Mouse (Mus musculus): ENCODE data around the gene Akap13. TPM values are rescaled to one million over a fixed set of nuclear protein-coding genes. Genes with fewer than 3 reads are reported as not detected.

The Akap13 gene
- polyA plus RNA-seq, 1 experiment from 2014 or later, result 46.1 TPM

DNA sequence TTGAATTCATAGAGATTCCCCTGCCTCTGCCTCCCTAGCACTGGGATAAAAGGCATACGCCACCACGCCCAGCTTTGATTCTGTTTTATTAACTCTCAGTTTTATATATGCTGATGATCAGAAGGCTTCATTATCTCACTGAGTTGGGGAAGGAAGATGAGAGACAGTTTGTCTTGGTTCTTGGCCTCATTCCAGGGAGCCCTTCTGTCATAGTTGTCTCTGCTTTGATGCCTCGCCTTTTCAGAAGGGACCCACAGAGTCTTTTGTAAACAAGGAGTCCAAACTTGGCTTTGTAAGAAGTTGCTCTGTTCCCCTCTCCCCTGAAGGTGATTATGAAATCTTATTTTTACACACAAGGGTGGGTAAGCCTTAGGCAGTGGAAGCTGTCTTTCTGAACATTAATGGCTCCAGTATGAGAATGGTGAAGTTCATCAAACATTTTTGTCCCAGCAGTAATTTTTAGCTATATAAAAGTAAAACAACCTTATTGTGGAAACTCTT is 40.7 kb downstream of the Akap13 start:
- no peak for ATAC-seq (ENCODE audit: insufficient number of reproducible peaks, low FRiP score, low TSS enrichment, low read depth)
- Histone ChIP-seq H3K9ac (no peak overlapping the region), H3K9me3 (replicated peaks) (no peaks in the 10 kb centered on the region), H3K27me3 (no peaks in the 10 kb centered on the region), H3K27ac (replicated peaks) (no peak overlapping the region), H3K4me1 (0 out of 2 replicates have a peak, but pooled peaks cover 4% of the 10 kb centered on the region), H3K36me3 (no peaks in the 10 kb centered on the region), H3K4me2 (replicated peaks) (no peak overlapping the region), H3K4me3 (replicated peaks) (no peak overlapping the region)
- 64% methylated on average over 3 of the region's 3 CpGs for WGBS

- Histone ChIP-seq H3K4me1 (no peaks in the 10 kb centered on the region), H3K36me3 (no peaks in the 10 kb centered on the region), H3K27ac (replicated peaks) (no peak overlapping the region), H3K4me3 (replicated peaks) (no peak overlapping the region), H3K9me3 (replicated peaks) (no peaks in the 10 kb centered on the region), H3K27me3 (no peaks in the 10 kb centered on the region), H3K4me2 (replicated peaks) (no peak overlapping the region), H3K9ac (no peak overlapping the region)
- no peak for ATAC-seq (ENCODE audit: insufficient number of reproducible peaks, low FRiP score, low TSS enrichment, low read depth)
- WGBS, result 46% methylated on average over 5 of the region's 5 CpGs
Observed at GRCm38 (mm10) chr7:75498627-75499026, 43.3 kb downstream of the Akap13 start.

GRCm38 (mm10) chr7:75499271-75499670 is 43.9 kb downstream of the Akap13 start:
- H3K4me3 ChIP-seq (replicated peaks), result no peak overlapping the region
- no peaks in the 10 kb centered on the region for H3K9me3 ChIP-seq (replicated peaks)
- H3K36me3 ChIP-seq, result no peaks in the 10 kb centered on the region
- no peak overlapping the region for H3K4me2 ChIP-seq (replicated peaks)
- H3K27ac ChIP-seq (replicated peaks), result no peak overlapping the region
- no peak overlapping the region for H3K9ac ChIP-seq
- WGBS, result 80% methylated on average over 7 of the region's 7 CpGs
- ATAC-seq (ENCODE audit: insufficient number of reproducible peaks, low FRiP score, low TSS enrichment, low read depth), result no peak
- no peaks in the 10 kb centered on the region for H3K4me1 ChIP-seq
- H3K27me3 ChIP-seq, result no peaks in the 10 kb centered on the region

DNA sequence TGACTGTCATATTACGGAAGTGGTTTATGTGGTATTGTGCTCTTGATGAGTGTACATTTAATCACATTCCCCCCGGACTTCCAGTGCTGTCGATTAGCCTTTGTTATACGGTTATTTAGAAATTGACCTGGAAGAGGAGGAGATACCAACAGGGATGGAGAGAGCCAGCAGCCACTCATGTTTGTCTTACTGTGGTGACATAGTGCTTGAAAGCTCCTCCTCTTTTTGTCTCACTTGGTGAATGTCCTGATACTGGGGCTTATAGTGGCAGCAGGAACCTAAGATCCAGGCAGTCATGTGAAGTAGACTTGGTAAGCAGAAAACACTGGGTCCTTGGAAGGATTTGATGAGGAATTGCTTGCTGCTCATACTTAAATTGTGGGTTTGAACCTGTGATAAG is 44.8 kb downstream of the Akap13 start:
- Histone ChIP-seq H3K9me3 (replicated peaks) (no peaks in the 10 kb centered on the region), H3K27ac (replicated peaks) (no peak overlapping the region), H3K4me2 (replicated peaks) (no peak overlapping the region), H3K36me3 (no peaks in the 10 kb centered on the region), H3K9ac (no peak overlapping the region), H3K27me3 (no peaks in the 10 kb centered on the region), H3K4me1 (no peaks in the 10 kb centered on the region), H3K4me3 (replicated peaks) (no peak overlapping the region)
- ATAC-seq (ENCODE audit: insufficient number of reproducible peaks, low FRiP score, low TSS enrichment, low read depth), result no peak
- 83% methylated on average over 4 of the region's 4 CpGs for WGBS

GRCm38 (mm10) chr7:75500793-75501192 is 45.5 kb downstream of the Akap13 start:
- H3K4me1 ChIP-seq, result peaks cover 3% of the 10 kb centered on the region; the same call in 1 of the 2 replicates
- no peak overlapping the region for H3K4me3 ChIP-seq (replicated peaks)
- ATAC-seq (ENCODE audit: insufficient number of reproducible peaks, low FRiP score, low TSS enrichment, low read depth), result no peak
- no peak overlapping the region for H3K9ac ChIP-seq
- H3K27me3 ChIP-seq, result no peaks in the 10 kb centered on the region
- WGBS, result 82% methylated on average over 4 of the region's 4 CpGs
- H3K36me3 ChIP-seq, result no peaks in the 10 kb centered on the region
- no peaks in the 10 kb centered on the region for H3K9me3 ChIP-seq (replicated peaks)
- no peak overlapping the region for H3K4me2 ChIP-seq (replicated peaks)
- H3K27ac ChIP-seq (replicated peaks), result no peak overlapping the region

DNA sequence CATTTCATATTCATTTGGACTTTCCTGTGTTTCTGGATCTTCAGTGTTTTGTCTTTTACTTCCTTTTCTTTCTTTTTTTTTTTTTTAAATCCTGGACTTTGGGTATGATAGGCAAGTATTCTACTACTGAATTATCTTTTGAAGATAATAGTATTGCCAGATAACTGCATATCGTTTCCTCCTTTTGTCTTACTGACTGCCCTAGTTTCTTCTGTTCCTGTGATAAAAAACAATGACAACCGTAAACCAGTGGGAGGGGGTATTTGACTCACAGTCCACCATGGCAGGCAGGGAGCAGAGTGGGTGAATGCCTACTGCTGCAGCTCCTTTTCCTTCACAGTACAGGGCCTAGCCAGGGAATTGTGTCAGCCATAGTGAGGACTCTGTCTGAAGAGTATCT is 49.2 kb downstream of the Akap13 start:
- Histone ChIP-seq H3K4me1 (peaks cover 12% of the 10 kb centered on the region; the same call in 1 of the 2 replicates), H3K9me3 (replicated peaks) (no peaks in the 10 kb centered on the region), H3K4me2 (replicated peaks) (no peak overlapping the region), H3K4me3 (replicated peaks) (no peak overlapping the region), H3K27ac (replicated peaks) (no peak overlapping the region), H3K36me3 (no peaks in the 10 kb centered on the region), H3K9ac (no peak overlapping the region), H3K27me3 (no peaks in the 10 kb centered on the region)
- 75% methylated on average over 2 of the region's 2 CpGs for WGBS
- ATAC-seq (ENCODE audit: insufficient number of reproducible peaks, low FRiP score, low TSS enrichment, low read depth), result no peak

DNA sequence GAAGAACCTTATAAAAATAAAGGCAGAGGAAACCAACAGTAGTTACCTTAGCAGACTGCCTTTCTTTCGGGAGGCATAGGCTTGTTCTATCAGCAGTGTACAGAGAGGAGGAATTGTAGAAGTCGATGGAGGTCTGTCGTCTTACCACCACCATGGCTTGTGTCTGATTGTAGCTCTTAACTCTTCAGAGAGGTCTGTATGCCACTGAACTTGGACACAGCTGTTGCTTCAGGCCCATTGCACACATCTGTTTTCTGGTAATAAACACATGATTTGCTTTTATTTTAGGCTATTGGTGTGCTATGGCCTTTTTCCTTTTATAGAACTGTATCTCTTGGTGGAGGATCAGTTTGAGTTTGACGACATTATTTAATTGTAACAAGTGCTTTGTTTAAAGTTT is 51.3 kb downstream of the Akap13 start:
- no peak overlapping the region for H3K4me2 ChIP-seq (replicated peaks)
- H3K27me3 ChIP-seq, result no peaks in the 10 kb centered on the region
- peaks cover 14% of the 10 kb centered on the region; the same call in 1 of the 2 replicates for H3K4me1 ChIP-seq
- WGBS, result 63% methylated on average over 4 of the region's 4 CpGs
- no peak for ATAC-seq (ENCODE audit: insufficient number of reproducible peaks, low FRiP score, low TSS enrichment, low read depth)
- peak overlapping the region; percentile 6; the same call in 1 of the 2 replicates for H3K27ac ChIP-seq (replicated peaks)
- H3K36me3 ChIP-seq, result no peaks in the 10 kb centered on the region
- H3K4me3 ChIP-seq (replicated peaks), result no peak overlapping the region
- H3K9me3 ChIP-seq (replicated peaks), result no peaks in the 10 kb centered on the region
- H3K9ac ChIP-seq, result no peak overlapping the region

DNA sequence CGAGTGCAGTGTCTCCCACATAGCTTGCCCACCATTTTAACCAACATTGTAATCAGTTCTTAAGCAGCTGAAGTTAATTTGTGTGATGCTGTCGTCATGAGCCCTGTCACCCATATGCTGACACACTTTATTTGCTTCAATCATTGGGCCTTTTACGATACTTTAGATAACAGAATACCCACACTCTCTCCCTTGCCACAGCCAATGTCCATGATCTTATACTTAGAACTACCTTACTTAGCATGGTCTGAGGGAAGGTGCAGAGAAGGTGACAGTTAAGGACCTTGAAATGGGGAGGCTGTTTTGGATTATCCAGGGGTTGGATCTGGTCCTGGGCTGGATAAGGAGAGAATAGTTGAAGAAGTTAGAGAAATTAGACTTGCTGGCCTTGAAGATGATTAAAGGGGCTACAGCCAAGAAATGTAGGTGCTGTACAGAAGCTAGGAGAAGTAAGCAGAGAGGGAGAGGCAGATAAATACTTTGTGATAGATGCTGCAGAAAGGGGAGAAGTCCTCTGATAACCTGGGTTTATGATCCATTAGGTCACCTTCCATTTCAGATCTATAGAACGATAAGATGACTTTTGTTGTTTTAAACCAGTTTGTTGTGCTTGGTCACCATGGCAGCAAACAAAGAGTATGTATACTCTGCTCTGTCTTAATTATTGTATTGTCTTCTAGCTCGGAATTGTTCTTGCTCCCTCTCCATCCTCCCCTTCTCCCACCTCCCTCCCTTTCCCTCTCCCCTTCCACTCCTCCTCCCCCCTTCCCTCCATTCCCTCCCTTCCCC is 53.9 kb downstream of the Akap13 start:
- H3K9me3 ChIP-seq (replicated peaks), result no peaks in the 10 kb centered on the region
- H3K4me1 ChIP-seq, result peaks cover 14% of the 10 kb centered on the region; the same call in 1 of the 2 replicates
- H3K9ac ChIP-seq, result no peak overlapping the region
- no peaks in the 10 kb centered on the region for H3K36me3 ChIP-seq
- no peak for ATAC-seq (ENCODE audit: insufficient number of reproducible peaks, low FRiP score, low TSS enrichment, low read depth)
- H3K4me2 ChIP-seq (replicated peaks), result no peak overlapping the region
- no peaks in the 10 kb centered on the region for H3K27me3 ChIP-seq
- 50% methylated on average over 5 of the region's 5 CpGs for WGBS
- H3K4me3 ChIP-seq (replicated peaks), result no peak overlapping the region
- H3K27ac ChIP-seq (replicated peaks), result no peak overlapping the region

- Histone ChIP-seq H3K9ac (no peak overlapping the region), H3K4me3 (replicated peaks) (no peak overlapping the region), H3K9me3 (replicated peaks) (no peaks in the 10 kb centered on the region), H3K36me3 (no peaks in the 10 kb centered on the region), H3K27ac (replicated peaks) (peak overlapping the region; percentile 58; the same call in 1 of the 2 replicates), H3K4me2 (replicated peaks) (no peak overlapping the region), H3K27me3 (no peaks in the 10 kb centered on the region), H3K4me1 (peaks cover 12% of the 10 kb centered on the region)
- no peak for ATAC-seq (ENCODE audit: insufficient number of reproducible peaks, low FRiP score, low TSS enrichment, low read depth)
- 55% methylated on average over 6 of the region's 6 CpGs for WGBS
Observed at GRCm38 (mm10) chr7:75515472-75515871, 60.1 kb downstream of the Akap13 start.

- H3K9ac ChIP-seq, result no peak overlapping the region
- H3K9me3 ChIP-seq (replicated peaks), result no peaks in the 10 kb centered on the region
- H3K27me3 ChIP-seq, result no peaks in the 10 kb centered on the region
- no peak overlapping the region for H3K27ac ChIP-seq (replicated peaks)
- 86% methylated on average over 14 of the region's 14 CpGs for WGBS
- no peaks in the 10 kb centered on the region for H3K36me3 ChIP-seq
- H3K4me3 ChIP-seq (replicated peaks), result no peak overlapping the region
- no peak for ATAC-seq (ENCODE audit: insufficient number of reproducible peaks, low FRiP score, low TSS enrichment, low read depth)
- H3K4me1 ChIP-seq, result peaks cover 19% of the 10 kb centered on the region
- no peak overlapping the region for H3K4me2 ChIP-seq (replicated peaks)
Observed at GRCm38 (mm10) chr7:75516716-75517619, 61.6 kb downstream of the Akap13 start.

DNA sequence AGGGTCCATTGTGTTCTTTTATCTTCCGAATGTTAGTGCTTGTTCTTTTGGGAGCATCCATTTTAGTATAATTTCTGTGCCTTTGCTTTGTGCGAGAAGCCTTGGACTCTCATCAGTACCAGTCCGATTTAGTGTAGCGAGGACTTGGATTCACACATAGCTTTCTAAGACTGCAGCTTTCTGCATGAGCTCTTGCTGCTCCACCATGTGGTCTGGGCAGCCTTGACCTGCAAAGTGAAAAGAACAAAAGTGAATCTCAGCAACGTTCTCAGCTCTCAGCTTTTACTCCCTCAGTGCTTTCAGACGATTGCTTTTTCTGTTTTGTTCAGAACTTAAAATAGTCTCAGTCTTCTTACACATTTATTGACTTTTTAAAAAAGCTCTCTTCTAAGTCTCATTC is 65.2 kb downstream of the Akap13 start:
- H3K4me1 ChIP-seq, result peaks cover 22% of the 10 kb centered on the region
- 71% methylated on average over 6 of the region's 6 CpGs for WGBS
- no peak overlapping the region for H3K9ac ChIP-seq
- no peaks in the 10 kb centered on the region for H3K36me3 ChIP-seq
- H3K9me3 ChIP-seq (replicated peaks), result no peaks in the 10 kb centered on the region
- no peak overlapping the region for H3K27ac ChIP-seq (replicated peaks)
- H3K4me3 ChIP-seq (replicated peaks), result no peak overlapping the region
- no peaks in the 10 kb centered on the region for H3K27me3 ChIP-seq
- ATAC-seq (ENCODE audit: insufficient number of reproducible peaks, low FRiP score, low TSS enrichment, low read depth), result no peak
- no peak overlapping the region for H3K4me2 ChIP-seq (replicated peaks)

Data from embryonic facial prominence, embryonic 15.5 days (tissue).